Mouse (Mus musculus): Measurements from ENCODE around the gene Hes7. TPM values are rescaled to one million over a fixed set of nuclear protein-coding genes. Genes with fewer than 3 reads are reported as not detected.
A peak's percentile ranks its signal among the peaks of the same experiment; 100 is the strongest.

Gene Hes7
- polyA plus RNA-seq, 1 experiment from 2014 or later = 0.68 TPM

- ATAC-seq (ENCODE audit: insufficient read depth) (no peak), DNase-seq (peak; percentile 9)
- no peak overlapping the region for H3K27ac ChIP-seq (ENCODE audit: low read depth)
- WGBS = 54% methylated on average over 8 of the region's 8 CpGs
- H3K4me2 ChIP-seq = no peak overlapping the region
- H3K27me3 ChIP-seq (ENCODE audit: insufficient read depth, low read length) = no peaks in the 10 kb centered on the region
- TF ChIP-seq CTCF (IDR thresholded peaks at IDR 0.05; ENCODE audit: low read depth) = no peak
- peaks cover 6% of the 10 kb centered on the region for H3K4me1 ChIP-seq (ENCODE audit: insufficient read depth)
- no peak overlapping the region for H3K9ac ChIP-seq
- H3K4me3 ChIP-seq (ENCODE audit: low read depth, low read length) = no peak overlapping the region
- H3K36me3 ChIP-seq (ENCODE audit: insufficient read depth) = no peaks in the 10 kb centered on the region
- no peaks in the 10 kb centered on the region for H3K9me3 ChIP-seq (ENCODE audit: low read depth, low read length)
Observed at GRCm38 (mm10) chr11:69128426-69129122, 8.4 kb downstream of the Hes7 start.

- H3K27ac ChIP-seq (ENCODE audit: low read depth) = no peak overlapping the region
- no peaks in the 10 kb centered on the region for H3K27me3 ChIP-seq (ENCODE audit: insufficient read depth, low read length)
- peak overlapping the region; percentile 68 for H3K4me2 ChIP-seq
- no peaks in the 10 kb centered on the region for H3K4me1 ChIP-seq (ENCODE audit: insufficient read depth)
- DNase-seq (no peak), ATAC-seq (ENCODE audit: insufficient read depth) (0 out of 2 replicates have a peak, but pooled peaks have one; percentile 4)
- H3K9ac ChIP-seq = peak overlapping the region; percentile 41; the same call in 1 of the 2 replicates
- peak overlapping the region; percentile 45 for H3K4me3 ChIP-seq (ENCODE audit: low read depth, low read length)
- no peak for TF ChIP-seq CTCF (IDR thresholded peaks at IDR 0.05; ENCODE audit: low read depth)
- no peaks in the 10 kb centered on the region for H3K9me3 ChIP-seq (ENCODE audit: low read depth, low read length)
- WGBS = 21% methylated on average over 5 of the region's 5 CpGs
- H3K36me3 ChIP-seq (ENCODE audit: insufficient read depth) = no peaks in the 10 kb centered on the region
Observed at GRCm38 (mm10) chr11:69133566-69133922, 13.3 kb downstream of the Hes7 start.

- peak; percentile 72 for TF ChIP-seq CTCF (IDR thresholded peaks at IDR 0.05; ENCODE audit: low read depth)
- H3K9ac ChIP-seq = peak overlapping the region; percentile 41
- under 1% methylated on average over 34 of the region's 34 CpGs for WGBS
- H3K27me3 ChIP-seq (ENCODE audit: insufficient read depth, low read length) = no peaks in the 10 kb centered on the region
- H3K36me3 ChIP-seq (ENCODE audit: insufficient read depth) = no peaks in the 10 kb centered on the region
- no peak overlapping the region for H3K27ac ChIP-seq (ENCODE audit: low read depth)
- H3K4me1 ChIP-seq (ENCODE audit: insufficient read depth) = no peaks in the 10 kb centered on the region
- H3K4me2 ChIP-seq = peak overlapping the region; percentile 68
- no peaks in the 10 kb centered on the region for H3K9me3 ChIP-seq (ENCODE audit: low read depth, low read length)
- ATAC-seq (ENCODE audit: insufficient read depth) (peak; percentile 79), DNase-seq (peak; percentile 75)
- peak overlapping the region; percentile 45 for H3K4me3 ChIP-seq (ENCODE audit: low read depth, low read length)
Observed at GRCm38 (mm10) chr11:69133923-69134621, 13.9 kb downstream of the Hes7 start.

GRCm38 (mm10) chr11:69134622-69134968 lies 14.4 kb downstream of the Hes7 start:
- peak overlapping the region; percentile 45 for H3K4me3 ChIP-seq (ENCODE audit: low read depth, low read length)
- peak overlapping the region; percentile 68 for H3K4me2 ChIP-seq
- ATAC-seq (ENCODE audit: insufficient read depth) (peak; percentile 58), DNase-seq (no peak)
- no peaks in the 10 kb centered on the region for H3K27me3 ChIP-seq (ENCODE audit: insufficient read depth, low read length)
- no peak for TF ChIP-seq CTCF (IDR thresholded peaks at IDR 0.05; ENCODE audit: low read depth)
- no peak overlapping the region for H3K27ac ChIP-seq (ENCODE audit: low read depth)
- WGBS = 23% methylated on average over 8 of the region's 8 CpGs
- H3K4me1 ChIP-seq (ENCODE audit: insufficient read depth) = no peaks in the 10 kb centered on the region
- no peaks in the 10 kb centered on the region for H3K9me3 ChIP-seq (ENCODE audit: low read depth, low read length)
- H3K9ac ChIP-seq = peak overlapping the region; percentile 41
- no peaks in the 10 kb centered on the region for H3K36me3 ChIP-seq (ENCODE audit: insufficient read depth)

GRCm38 (mm10) chr11:69135361-69135760 lies 15.2 kb downstream of the Hes7 start:
- ATAC-seq (ENCODE audit: insufficient read depth) (no peak), DNase-seq (no peak)
- H3K27me3 ChIP-seq (ENCODE audit: insufficient read depth, low read length) = no peaks in the 10 kb centered on the region
- H3K4me2 ChIP-seq = no peak overlapping the region
- 84% methylated on average over 6 of the region's 6 CpGs for WGBS
- H3K27ac ChIP-seq (ENCODE audit: low read depth) = no peak overlapping the region
- H3K4me3 ChIP-seq (ENCODE audit: low read depth, low read length) = no peak overlapping the region
- no peak overlapping the region for H3K9ac ChIP-seq
- TF ChIP-seq CTCF (IDR thresholded peaks at IDR 0.05; ENCODE audit: low read depth) = no peak
- no peaks in the 10 kb centered on the region for H3K4me1 ChIP-seq (ENCODE audit: insufficient read depth)
- H3K9me3 ChIP-seq (ENCODE audit: low read depth, low read length) = no peaks in the 10 kb centered on the region
- H3K36me3 ChIP-seq (ENCODE audit: insufficient read depth) = no peaks in the 10 kb centered on the region

- H3K4me3 ChIP-seq (ENCODE audit: low read depth, low read length) = no peak overlapping the region
- no peak overlapping the region for H3K27ac ChIP-seq (ENCODE audit: low read depth)
- H3K36me3 ChIP-seq (ENCODE audit: insufficient read depth) = no peaks in the 10 kb centered on the region
- TF ChIP-seq CTCF (IDR thresholded peaks at IDR 0.05; ENCODE audit: low read depth) = no peak
- no peak overlapping the region for H3K4me2 ChIP-seq
- ATAC-seq (ENCODE audit: insufficient read depth) = no peak
- no peak for DNase-seq
- no peaks in the 10 kb centered on the region for H3K9me3 ChIP-seq (ENCODE audit: low read depth, low read length)
- no peaks in the 10 kb centered on the region for H3K27me3 ChIP-seq (ENCODE audit: insufficient read depth, low read length)
- H3K9ac ChIP-seq = no peak overlapping the region
- WGBS = 63% methylated on average over 7 of the region's 7 CpGs
- no peaks in the 10 kb centered on the region for H3K4me1 ChIP-seq (ENCODE audit: insufficient read depth)
Observed at GRCm38 (mm10) chr11:69147546-69147945, 27.3 kb downstream of the Hes7 start.

GRCm38 (mm10) chr11:69148451-69148960 lies 28.3 kb downstream of the Hes7 start:
- 91% methylated on average over 5 of the region's 5 CpGs for WGBS
- H3K9ac ChIP-seq = no peak overlapping the region
- ATAC-seq (ENCODE audit: insufficient read depth) = no peak

More at GRCm38 (mm10) chr11:69148451-69148960, 28.3 kb downstream of the Hes7 start:
- no peaks in the 10 kb centered on the region for H3K4me1 ChIP-seq (ENCODE audit: insufficient read depth)
- H3K36me3 ChIP-seq (ENCODE audit: insufficient read depth) = no peaks in the 10 kb centered on the region
- H3K4me3 ChIP-seq (ENCODE audit: low read depth, low read length) = no peak overlapping the region
- H3K27ac ChIP-seq (ENCODE audit: low read depth) = no peak overlapping the region
- H3K9me3 ChIP-seq (ENCODE audit: low read depth, low read length) = no peaks in the 10 kb centered on the region
- H3K4me2 ChIP-seq = no peak overlapping the region
- H3K27me3 ChIP-seq (ENCODE audit: insufficient read depth, low read length) = no peaks in the 10 kb centered on the region
- no peak for TF ChIP-seq CTCF (IDR thresholded peaks at IDR 0.05; ENCODE audit: low read depth)
- no peak for DNase-seq
